Mouse (Mus musculus) G1E (cell line): ENCODE results near the gene Ccdc182.

Source experiments
- CTCF ChIP-seq: IDR thresholded peaks from 2 replicates; pipeline ENCODE4 v1.5.1; 2012; ENCODE audit warnings: low read depth, low read length, inconsistent platforms, mixed read lengths
- GATA2 ChIP-seq: IDR thresholded peaks from 2 replicates; pipeline ENCODE4 v1.6.1; 2012; ENCODE audit warnings: low read depth, low read length, inconsistent platforms, borderline replicate concordance
- POLR2AphosphoS5 ChIP-seq: IDR thresholded peaks from 2 replicates; pipeline ENCODE4 v1.6.1; 2012; ENCODE audit warnings: low read depth, low read length, inconsistent platforms; ENCODE audit not compliant: insufficient replicate concordance

GRCm38 (mm10) chr11:88252767-88253513 is 40.9 kb upstream of the Ccdc182 start:
- no peak for TF ChIP-seq CTCF
- no peak for TF ChIP-seq POLR2AphosphoS5
- no peak for TF ChIP-seq GATA2
